Mouse (Mus musculus): ENCODE results near the gene Nkd2. TPM values are rescaled to one million over a fixed set of nuclear protein-coding genes. Genes with fewer than 3 reads are reported as not detected.

Nkd2 gene
- polyA plus RNA-seq, 1 experiment = 3.2 TPM

DNA sequence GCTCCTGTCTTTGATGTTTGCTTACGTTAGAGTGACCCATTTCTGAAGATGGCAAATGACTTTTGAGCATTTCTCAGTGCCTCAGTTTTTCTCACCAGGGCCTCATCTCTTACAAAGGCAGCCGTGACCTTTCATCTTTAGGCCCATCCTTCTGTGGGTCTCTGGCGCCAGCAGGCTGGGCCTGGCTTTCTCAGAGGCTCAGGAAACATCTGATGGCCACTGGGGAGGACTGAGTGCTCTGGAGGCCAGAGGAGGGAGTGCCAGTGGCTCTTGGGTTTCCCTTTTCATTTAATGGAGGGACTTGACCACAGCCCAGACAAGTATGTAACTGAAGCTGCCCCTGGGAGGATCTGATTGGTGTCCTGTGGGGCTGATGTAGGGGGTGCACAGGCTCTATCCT is 76.3 kb downstream of the Nkd2 start:
- no peaks in the 10 kb centered on the region for H3K27me3 ChIP-seq (ENCODE audit: control insufficient read depth, insufficient read depth, low read length, poor library complexity, severe bottlenecking)
- peaks cover 4% of the 10 kb centered on the region for H3K36me3 ChIP-seq (ENCODE audit: control insufficient read depth, insufficient read depth, low read length, poor library complexity, severe bottlenecking)
- no peak overlapping the region for H3K27ac ChIP-seq (ENCODE audit: insufficient read depth, low read length)
- TF ChIP-seq EP300 (IDR thresholded peaks at IDR 0.05; ENCODE audit: insufficient read depth, low read depth, low read length) = no peak
- TF ChIP-seq POLR2A (IDR thresholded peaks at IDR 0.05; ENCODE audit: insufficient read depth, low read length) = no peak
- no peak for TF ChIP-seq CTCF (IDR thresholded peaks at IDR 0.05; ENCODE audit: low read depth, low read length)
- H3K4me1 ChIP-seq (ENCODE audit: control insufficient read depth, insufficient read depth, low read length) = peaks cover 8% of the 10 kb centered on the region
- no peak overlapping the region for H3K9ac ChIP-seq (ENCODE audit: low read depth, poor library complexity, severe bottlenecking)
- no peaks in the 10 kb centered on the region for H3K9me3 ChIP-seq (replicated peaks; ENCODE audit: control insufficient read depth, insufficient read depth, low read length, poor library complexity, severe bottlenecking)
- H3K4me3 ChIP-seq (ENCODE audit: low read depth, low read length) = no peak overlapping the region

GRCm38 (mm10) chr13:73769916-73770682 is 77.3 kb downstream of the Nkd2 start:
- TF ChIP-seq EP300 (IDR thresholded peaks at IDR 0.05; ENCODE audit: insufficient read depth, low read depth, low read length) = no peak
- TF ChIP-seq CTCF (IDR thresholded peaks at IDR 0.05; ENCODE audit: low read depth, low read length) = no peak
- TF ChIP-seq POLR2A (IDR thresholded peaks at IDR 0.05; ENCODE audit: insufficient read depth, low read length) = no peak
- Histone ChIP-seq H3K27me3 (ENCODE audit: control insufficient read depth, insufficient read depth, low read length, poor library complexity, severe bottlenecking) (no peaks in the 10 kb centered on the region), H3K4me1 (ENCODE audit: control insufficient read depth, insufficient read depth, low read length) (peaks cover 6% of the 10 kb centered on the region), H3K36me3 (ENCODE audit: control insufficient read depth, insufficient read depth, low read length, poor library complexity, severe bottlenecking) (peaks cover 4% of the 10 kb centered on the region), H3K9ac (ENCODE audit: low read depth, poor library complexity, severe bottlenecking) (no peak overlapping the region), H3K9me3 (replicated peaks; ENCODE audit: control insufficient read depth, insufficient read depth, low read length, poor library complexity, severe bottlenecking) (no peaks in the 10 kb centered on the region), H3K4me3 (ENCODE audit: low read depth, low read length) (no peak overlapping the region), H3K27ac (ENCODE audit: insufficient read depth, low read length) (no peak overlapping the region)

Other genes with a start within 250 kb of the Nkd2 start
- gene Clptm1l, start 243.6 kb downstream of the Nkd2 start, polyA plus RNA-seq (2011; ENCODE audit: insufficient read depth, insufficient read length, low read depth, missing spikeins) = 39.6 and 40.8 TPM in 2 replicates
- gene Tert, start 220.7 kb downstream of the Nkd2 start, polyA plus RNA-seq (2011; ENCODE audit: insufficient read depth, insufficient read length, low read depth, missing spikeins) = 27.7 and 32.0 TPM in 2 replicates
- gene Slc6a18, start 169.6 kb downstream of the Nkd2 start, polyA plus RNA-seq (2011; ENCODE audit: insufficient read depth, insufficient read length, low read depth, missing spikeins) = not detected in 2 replicates
- gene Slc6a19, start 142.8 kb downstream of the Nkd2 start, polyA plus RNA-seq (2011; ENCODE audit: insufficient read depth, insufficient read length, low read depth, missing spikeins) = 0.16 and 1.3 TPM in 2 replicates
- gene Slc12a7, start 114.5 kb downstream of the Nkd2 start, polyA plus RNA-seq (2011; ENCODE audit: insufficient read depth, insufficient read length, low read depth, missing spikeins) = 86.4 and 94.5 TPM in 2 replicates
- gene Trip13, start 90.2 kb upstream of the Nkd2 start, polyA plus RNA-seq (2011; ENCODE audit: insufficient read depth, insufficient read length, low read depth, missing spikeins) = 72.9 and 80.6 TPM in 2 replicates
- 26.3 and 30.7 TPM in 2 replicates for gene Brd9, start 90.2 kb upstream of the Nkd2 start, polyA plus RNA-seq (2011; ENCODE audit: insufficient read depth, insufficient read length, low read depth, missing spikeins)
- gene Zdhhc11, start 116.2 kb upstream of the Nkd2 start, polyA plus RNA-seq (2011; ENCODE audit: insufficient read depth, insufficient read length, low read depth, missing spikeins) = not detected in 2 replicates
- 0.14 and 0.51 TPM in 2 replicates for gene Tppp, start 161.8 kb upstream of the Nkd2 start, polyA plus RNA-seq (2011; ENCODE audit: insufficient read depth, insufficient read length, low read depth, missing spikeins)
- gene Cep72, start 214.7 kb upstream of the Nkd2 start, polyA plus RNA-seq (2011; ENCODE audit: insufficient read depth, insufficient read length, low read depth, missing spikeins) = 39.8 and 48.9 TPM in 2 replicates